Mouse (Mus musculus) cerebellum, adult 9-11 months (tissue): ENCODE data around the gene Usp34.
"Not testable (repeated sequence)": the region's sequence is repeated elsewhere in the genome, so short reads cannot be mapped to it uniquely, and the experiment has no call there.

Source experiments
- DNase-seq: peaks from one replicate; pipeline ENCODE4 v3.0.0; 2022

Gene Usp34

DNA sequence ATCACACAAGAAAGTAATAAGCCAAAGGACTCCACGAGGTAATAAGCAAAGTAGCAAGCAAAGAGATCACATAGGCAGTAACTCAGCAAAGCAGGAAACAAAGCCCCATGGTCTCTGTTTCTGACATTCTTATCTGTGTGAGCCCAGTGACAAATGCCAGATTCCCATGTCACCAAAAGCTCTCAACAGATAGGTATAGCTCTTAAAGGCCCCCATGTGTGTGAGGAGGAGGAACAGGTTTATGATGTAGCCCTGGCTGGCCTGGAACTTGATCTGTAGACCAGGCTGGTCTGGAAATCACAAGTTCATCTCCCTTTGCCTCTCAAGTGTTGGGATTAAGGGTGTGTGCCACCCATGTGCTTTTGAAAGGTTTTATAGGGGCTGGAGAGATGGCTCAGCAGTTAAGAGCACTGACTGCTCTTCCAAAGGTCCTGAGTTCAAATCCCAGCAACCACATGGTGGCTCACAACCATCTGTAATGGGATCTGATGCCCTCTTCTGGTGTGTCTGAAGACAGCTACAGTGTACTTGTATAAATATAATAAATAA is 53.1 kb downstream of the Usp34 start:
- not testable (repeated sequence) for DNase-seq

DNA sequence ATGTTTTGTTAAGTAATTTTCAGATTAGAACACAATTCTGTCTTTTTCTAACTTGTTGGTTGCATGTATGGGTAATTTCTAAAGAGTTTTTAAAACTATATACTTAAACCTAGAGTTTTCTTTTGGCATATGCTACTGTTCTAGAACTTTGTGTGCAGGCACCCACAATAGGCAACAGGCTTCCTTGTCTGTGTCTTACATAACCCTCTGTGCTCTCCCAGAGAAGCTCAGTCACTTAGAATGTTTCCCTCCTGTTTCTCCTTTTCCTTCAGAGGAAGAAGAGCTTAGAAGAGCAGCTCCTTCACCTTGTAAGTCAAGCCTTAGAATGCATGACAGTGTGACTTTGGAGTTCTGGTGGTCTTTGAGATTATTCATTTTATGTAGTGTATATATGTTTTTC is 55.6 kb downstream of the Usp34 start:
- no peak for DNase-seq

DNA sequence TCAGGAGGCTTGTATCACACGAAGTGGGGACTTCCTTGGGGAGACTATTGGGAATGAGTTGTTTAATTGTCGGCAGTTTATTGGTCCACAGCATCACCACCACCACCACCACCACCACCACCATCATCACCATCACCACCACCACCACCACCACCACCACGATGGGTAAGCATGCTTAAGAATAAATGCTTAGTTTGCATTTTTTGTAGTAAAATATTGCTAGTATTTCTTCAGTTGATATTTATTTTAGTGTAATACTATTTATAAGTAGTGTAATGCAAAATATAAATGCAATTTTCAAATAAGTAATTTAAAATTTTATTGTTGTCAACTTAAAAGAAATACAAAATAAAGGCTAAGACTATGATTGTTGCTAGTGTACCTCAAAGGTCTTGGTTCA is 57.7 kb downstream of the Usp34 start:
- DNase-seq = no peak

- DNase-seq = no peak
Observed at GRCm38 (mm10) chr11:23372032-23372431, 65.3 kb downstream of the Usp34 start.

GRCm38 (mm10) chr11:23372490-23372889 is 65.8 kb downstream of the Usp34 start:
- no peak for DNase-seq

- no peak for DNase-seq
Observed at GRCm38 (mm10) chr11:23380055-23380454, 73.4 kb downstream of the Usp34 start.

DNA sequence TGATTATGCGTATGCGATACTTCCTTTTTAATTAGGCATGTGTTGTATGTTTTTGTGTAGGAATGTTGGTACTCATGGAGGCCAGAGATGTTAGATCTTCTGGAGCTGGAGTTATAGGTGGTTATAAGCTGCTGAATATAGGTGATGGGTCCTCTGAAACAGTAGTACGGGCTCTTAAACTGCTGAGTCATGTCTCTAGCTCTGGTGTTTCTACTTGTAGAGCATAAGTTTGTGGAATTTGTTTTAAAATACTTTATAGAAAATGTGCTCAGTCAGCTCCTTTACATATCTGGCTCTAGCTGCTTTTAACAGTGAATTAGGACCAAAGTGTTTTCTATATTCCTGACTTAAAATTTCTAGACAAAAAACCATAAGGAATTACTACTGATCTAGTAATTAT is 73.9 kb downstream of the Usp34 start:
- no peak for DNase-seq

GRCm38 (mm10) chr11:23382787-23383186 is 76.1 kb downstream of the Usp34 start:
- no peak for DNase-seq

DNA sequence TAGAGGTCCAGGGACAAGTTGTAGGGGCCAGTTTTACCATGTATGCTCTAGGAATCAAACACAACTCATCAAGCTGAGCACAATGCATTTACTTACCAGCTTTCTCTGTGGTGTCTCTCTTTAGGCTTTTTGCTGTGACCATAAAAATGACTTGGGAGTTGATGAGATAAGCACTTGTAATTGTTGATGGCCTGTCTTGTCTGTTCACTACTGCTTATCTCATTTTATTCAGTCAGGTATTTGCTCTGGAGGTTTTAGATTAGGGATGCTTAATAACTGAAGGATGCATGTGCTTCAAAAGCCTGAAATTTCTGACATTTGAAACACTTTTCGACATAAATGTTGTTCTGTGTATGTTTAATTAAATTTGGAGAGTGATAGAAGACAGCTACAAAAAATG is 83.0 kb downstream of the Usp34 start:
- no peak for DNase-seq

DNA sequence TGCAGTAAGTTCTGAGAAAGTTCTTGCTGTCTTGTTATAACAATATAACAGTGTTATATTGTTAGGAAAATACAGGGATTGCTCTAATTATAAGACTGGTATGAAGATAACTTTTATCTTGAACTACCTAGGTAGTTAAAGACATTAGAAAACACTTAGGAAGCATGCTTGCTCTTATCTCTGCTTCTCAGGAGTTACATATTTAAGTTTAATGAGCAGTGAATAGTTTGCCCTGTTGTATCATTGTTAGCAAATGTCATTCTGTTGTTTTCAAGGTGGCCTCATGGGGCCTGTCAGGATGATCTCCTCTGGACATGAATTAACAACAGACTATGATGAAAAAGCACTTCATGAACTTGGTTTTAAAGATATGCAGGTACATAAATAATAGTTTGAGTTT is 85.9 kb downstream of the Usp34 start:
- no peak for DNase-seq

GRCm38 (mm10) chr11:23396608-23397007 is 89.9 kb downstream of the Usp34 start:
- no peak for DNase-seq

DNA sequence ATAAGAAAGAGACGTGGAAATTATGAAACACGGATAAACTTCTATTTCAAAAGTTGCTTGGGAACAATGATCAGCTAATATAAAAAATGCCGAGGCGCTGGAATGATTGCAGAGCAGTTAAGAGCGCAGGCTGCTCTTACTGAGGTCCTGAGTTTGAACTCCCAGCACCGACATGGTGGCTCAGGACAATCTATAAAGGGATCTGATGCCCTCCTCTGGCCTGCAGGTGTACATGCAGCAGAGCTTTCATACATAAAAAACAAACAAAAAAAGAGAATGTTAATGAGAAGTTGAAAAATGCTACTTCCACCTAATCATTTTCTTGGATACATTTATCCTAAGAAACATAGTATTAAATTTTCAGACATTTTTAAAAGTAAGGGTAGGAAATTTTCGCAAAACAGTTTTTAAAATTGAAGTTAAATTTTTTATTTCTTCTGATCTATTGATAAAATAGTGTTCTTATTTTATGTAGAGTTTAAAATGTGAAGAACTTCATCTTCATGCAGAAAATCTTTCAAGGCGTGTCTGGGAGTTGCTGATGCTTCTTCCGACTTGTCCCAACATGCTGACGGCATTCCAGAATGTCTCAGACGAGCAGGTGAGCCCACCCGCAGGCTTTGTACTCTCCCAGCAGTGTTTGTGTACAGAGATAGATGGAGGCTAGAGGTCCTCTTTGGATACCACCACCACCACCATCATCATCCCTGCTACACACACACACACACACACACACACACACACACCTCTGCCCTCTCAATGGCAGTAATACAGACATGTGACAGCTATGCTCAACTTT is 94.5 kb downstream of the Usp34 start:
- no peak for DNase-seq

GRCm38 (mm10) chr11:23428301-23428700 is 121.6 kb downstream of the Usp34 start:
- DNase-seq = no peak

GRCm38 (mm10) chr11:23430013-23430412 is 123.3 kb downstream of the Usp34 start:
- no peak for DNase-seq

GRCm38 (mm10) chr11:23436076-23436475 is 129.4 kb downstream of the Usp34 start:
- DNase-seq = no peak

- not testable (repeated sequence) for DNase-seq
Observed at GRCm38 (mm10) chr11:23465862-23466261, 159.2 kb downstream of the Usp34 start.

DNA sequence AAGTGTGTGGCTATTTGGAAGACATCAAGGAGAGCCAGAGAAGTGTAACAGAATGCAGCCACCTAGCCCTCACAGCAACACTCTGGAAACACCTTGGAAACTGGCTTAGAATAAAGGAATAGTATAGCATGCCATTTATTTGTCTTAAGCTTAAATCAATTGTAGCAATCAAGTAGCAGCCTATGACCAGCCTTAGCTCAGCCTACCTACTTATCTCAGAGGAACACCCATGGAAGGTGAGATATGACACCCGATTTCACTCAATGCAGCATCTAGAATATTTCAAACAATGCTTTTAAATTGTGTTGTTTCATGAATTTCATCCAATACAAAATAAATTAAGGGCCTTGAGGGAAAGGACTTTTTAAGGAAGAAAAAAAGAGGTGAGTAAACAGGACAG is 183.3 kb downstream of the Usp34 start:
- DNase-seq = no peak

GRCm38 (mm10) chr11:23492048-23492790 is 185.5 kb downstream of the Usp34 start:
- DNase-seq = no peak

GRCm38 (mm10) chr11:23495231-23495630 is 188.5 kb downstream of the Usp34 start:
- DNase-seq = no peak

- peak; percentile 77 for DNase-seq
Observed at GRCm38 (mm10) chr11:23496661-23497060, 190.0 kb downstream of the Usp34 start.

- no peak for DNase-seq
Observed at GRCm38 (mm10) chr11:23497335-23497717, 190.6 kb downstream of the Usp34 start.

DNA sequence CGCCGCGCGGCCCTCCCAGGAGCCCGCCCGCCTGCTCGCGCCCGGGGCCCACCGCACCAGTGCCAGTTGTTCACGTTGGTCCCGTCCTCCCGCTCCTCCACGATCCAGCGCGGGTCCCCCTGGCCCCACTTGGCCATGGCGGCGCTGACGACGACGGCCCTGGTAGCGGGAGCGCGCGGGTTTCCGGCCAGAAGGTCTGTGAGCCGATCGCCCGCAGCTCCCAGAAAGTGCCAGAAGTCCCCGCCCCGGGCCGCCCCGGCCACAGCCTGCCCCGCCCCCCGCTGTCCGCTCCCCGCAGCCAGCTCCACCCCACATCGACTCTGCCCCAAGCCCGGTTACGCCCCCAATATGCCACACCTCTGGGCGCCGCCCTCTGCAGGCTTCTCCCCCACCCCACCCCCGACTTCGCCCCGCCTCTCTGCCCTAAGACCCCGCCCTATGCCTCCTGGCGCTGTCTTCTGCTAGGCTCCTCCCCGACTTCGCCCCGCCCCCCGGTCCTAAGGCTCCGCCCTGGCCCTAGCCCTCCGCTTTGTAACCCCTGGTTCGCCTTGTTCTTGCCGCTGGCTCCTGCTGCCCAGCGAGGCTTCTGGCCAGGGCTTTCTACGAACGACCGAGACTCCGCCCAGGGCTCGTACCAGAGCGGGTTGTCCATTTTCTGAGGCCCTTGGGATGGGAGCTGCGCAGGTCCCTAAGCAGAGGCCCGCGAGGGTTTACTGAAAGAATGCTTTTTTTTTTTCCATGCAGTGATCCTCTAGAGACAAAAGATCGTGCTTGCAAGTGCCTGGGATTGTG is 191.2 kb downstream of the Usp34 start, which contains the start of gene Ahsa2:
Ahsa2 (minus strand) TSS at position 313 of the 792 bp plus-strand sequence.
- DNase-seq = peak; percentile 93

DNA sequence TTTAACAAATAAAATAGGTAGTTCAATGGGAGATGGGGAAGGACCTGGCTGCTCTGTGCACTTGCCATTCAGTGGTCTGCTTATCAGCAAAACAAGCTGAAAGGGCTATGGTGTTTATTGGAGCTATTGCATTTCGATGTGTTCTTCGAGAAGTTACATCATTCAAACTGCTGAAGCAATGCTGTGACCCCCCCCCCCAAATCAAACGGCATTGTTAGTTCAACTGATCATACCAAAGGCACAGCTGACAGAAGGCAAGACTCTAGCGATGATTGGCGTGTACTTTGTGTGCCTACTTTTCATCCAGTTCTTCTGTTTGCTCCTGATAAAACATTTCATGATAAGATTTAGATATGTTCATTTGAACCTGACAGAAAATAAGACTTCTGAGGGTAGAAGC is 191.9 kb downstream of the Usp34 start:
- DNase-seq = peak; percentile 6
